Mouse (Mus musculus): ENCODE results near the gene Gprc5d. TPM values are rescaled to one million over a fixed set of nuclear protein-coding genes. Genes with fewer than 3 reads are reported as not detected.

Gene Gprc5d
- 0.40 TPM in 1 of 2 replicates, not detected in the other for polyA plus RNA-seq (2011; ENCODE audit: insufficient read length, low read depth, missing spikeins)

DNA sequence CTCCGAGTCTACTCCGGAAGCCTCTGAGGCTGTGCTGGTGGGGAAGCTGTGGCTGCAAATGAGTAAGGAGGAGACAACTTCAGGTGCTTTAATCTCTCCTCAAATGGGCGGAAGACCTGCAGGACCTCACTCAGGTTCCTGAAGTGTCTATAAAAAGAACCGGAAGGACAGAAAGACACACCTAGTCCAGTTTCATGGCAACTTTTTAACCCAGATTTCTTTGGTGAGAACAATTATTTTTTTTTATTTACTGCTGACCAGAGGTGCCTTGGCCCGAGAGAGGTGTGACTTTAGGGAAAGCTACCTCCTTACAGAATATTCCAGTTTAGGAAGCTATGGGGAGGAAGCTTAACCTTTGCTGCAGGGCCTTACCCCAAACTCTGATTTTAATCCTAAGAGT, at the start of gene Gprc5d:
Gene Gprc5d (minus strand): TSS at position 101 of the 400 bp plus-strand sequence.
- Histone ChIP-seq H3K4me3 (ENCODE audit: insufficient read depth, low read length) (no peak within 1 kb of the TSS), H3K4me1 (ENCODE audit: control insufficient read depth, insufficient read depth, low read length) (peaks cover 2% of the 10 kb centered on the region; the same call in 1 of the 2 replicates), H3K27ac (ENCODE audit: insufficient read depth, low read length) (no peak within 1 kb of the TSS)
- TF ChIP-seq POLR2A (IDR thresholded peaks at IDR 0.05; ENCODE audit: low read depth, low read length): no peak
- TF ChIP-seq CTCF (IDR thresholded peaks at IDR 0.05; ENCODE audit: borderline replicate concordance, insufficient read depth, low read length): no peak

DNA sequence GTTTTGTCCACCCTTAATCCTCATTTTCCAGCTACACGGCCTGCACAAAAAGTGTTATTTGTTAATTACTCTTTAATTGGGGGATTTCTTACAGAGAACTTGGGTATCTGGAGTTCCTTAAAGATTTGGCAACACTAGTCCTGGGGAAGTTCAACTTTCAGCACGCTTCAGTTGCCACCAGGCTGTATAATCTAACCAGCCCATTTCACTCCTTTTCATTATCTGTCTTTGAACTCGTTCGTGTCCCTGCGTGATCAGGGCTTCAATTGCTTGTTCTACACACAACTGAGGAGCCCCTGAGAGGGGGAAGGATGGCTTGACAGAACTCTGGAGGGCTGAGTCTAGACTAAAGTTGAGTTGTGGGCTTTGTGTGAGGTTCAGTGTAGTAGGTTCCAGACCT, 48.6 kb upstream of the Gprc5d start:
- no peak overlapping the region for H3K27ac ChIP-seq (ENCODE audit: insufficient read depth, low read length)
- peaks cover 3% of the 10 kb centered on the region; the same call in 1 of the 2 replicates for H3K4me1 ChIP-seq (ENCODE audit: control insufficient read depth, insufficient read depth, low read length)
- TF ChIP-seq CTCF (IDR thresholded peaks at IDR 0.05; ENCODE audit: borderline replicate concordance, insufficient read depth, low read length): no peak
- TF ChIP-seq POLR2A (IDR thresholded peaks at IDR 0.05; ENCODE audit: low read depth, low read length): no peak
- H3K4me3 ChIP-seq (ENCODE audit: insufficient read depth, low read length): no peak overlapping the region

DNA sequence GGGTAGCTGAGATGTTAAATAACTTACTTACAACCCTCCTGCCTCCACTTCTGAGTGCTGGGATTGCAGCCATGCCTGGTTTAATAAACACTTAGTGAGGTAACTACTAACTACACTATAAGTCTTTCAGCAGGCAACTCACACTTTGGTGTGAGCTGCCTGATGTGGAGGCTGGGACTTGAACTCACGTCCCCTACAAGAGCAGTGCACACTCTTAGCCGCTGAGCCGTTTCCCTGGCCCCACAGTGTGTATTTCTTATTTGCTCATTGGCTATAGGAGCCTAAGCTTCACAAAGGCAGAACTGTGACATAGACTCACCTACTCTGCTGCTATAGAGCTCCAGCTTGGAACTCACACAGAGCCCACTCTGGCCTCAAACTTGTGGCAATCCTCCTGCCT, 48.2 kb upstream of the Gprc5d start:
- Histone ChIP-seq H3K4me3 (ENCODE audit: insufficient read depth, low read length) (no peak overlapping the region), H3K27ac (ENCODE audit: insufficient read depth, low read length) (no peak overlapping the region), H3K4me1 (ENCODE audit: control insufficient read depth, insufficient read depth, low read length) (peaks cover 3% of the 10 kb centered on the region; the same call in 1 of the 2 replicates)
- no peak for TF ChIP-seq CTCF (IDR thresholded peaks at IDR 0.05; ENCODE audit: borderline replicate concordance, insufficient read depth, low read length)
- TF ChIP-seq POLR2A (IDR thresholded peaks at IDR 0.05; ENCODE audit: low read depth, low read length): no peak

DNA sequence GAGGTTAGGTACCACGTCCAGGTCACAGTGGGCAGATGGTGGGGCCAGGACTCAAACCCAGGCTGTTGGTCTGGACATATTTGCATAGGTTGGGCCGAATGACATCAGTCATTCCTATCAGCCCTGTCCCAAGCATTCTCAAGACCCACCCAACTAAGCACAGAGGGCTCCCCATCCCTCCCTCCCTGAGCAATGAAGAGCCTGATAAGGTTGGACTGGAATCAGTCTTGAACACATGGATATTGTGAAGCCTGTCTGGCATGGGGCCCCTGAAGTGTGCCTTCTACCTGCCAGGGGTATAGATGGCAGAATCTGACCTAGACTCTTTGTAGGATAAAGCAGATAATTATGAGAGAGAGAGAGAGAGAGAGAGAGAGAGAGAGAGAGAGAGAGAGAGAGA, 47.6 kb upstream of the Gprc5d start:
- Histone ChIP-seq H3K27ac (ENCODE audit: insufficient read depth, low read length) (no peak overlapping the region), H3K4me3 (ENCODE audit: insufficient read depth, low read length) (no peak overlapping the region), H3K4me1 (ENCODE audit: control insufficient read depth, insufficient read depth, low read length) (peaks cover 3% of the 10 kb centered on the region; the same call in 1 of the 2 replicates)
- TF ChIP-seq POLR2A (IDR thresholded peaks at IDR 0.05; ENCODE audit: low read depth, low read length): no peak
- TF ChIP-seq CTCF (IDR thresholded peaks at IDR 0.05; ENCODE audit: borderline replicate concordance, insufficient read depth, low read length): no peak

DNA sequence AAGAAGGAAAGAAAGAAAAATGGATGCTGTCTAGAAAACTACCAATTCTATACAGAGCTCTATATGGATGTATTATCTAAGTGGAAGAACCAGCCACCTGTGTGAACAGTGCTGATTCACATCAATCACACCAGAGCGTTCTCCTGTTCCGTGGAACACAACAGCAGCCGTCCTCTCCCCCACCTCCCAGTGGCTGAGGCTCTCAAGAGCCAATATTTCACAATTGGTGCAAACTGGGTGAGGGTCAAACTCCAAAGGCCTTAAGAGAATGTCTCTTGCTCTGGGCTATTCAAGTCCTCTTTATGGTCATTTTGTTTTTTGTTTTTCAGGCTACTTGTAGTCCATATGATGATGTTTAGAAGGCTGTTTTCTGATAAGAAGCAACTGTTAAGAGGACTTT, 47.1 kb upstream of the Gprc5d start:
- H3K4me3 ChIP-seq (ENCODE audit: insufficient read depth, low read length): no peak overlapping the region
- peaks cover 3% of the 10 kb centered on the region; the same call in 1 of the 2 replicates for H3K4me1 ChIP-seq (ENCODE audit: control insufficient read depth, insufficient read depth, low read length)
- TF ChIP-seq POLR2A (IDR thresholded peaks at IDR 0.05; ENCODE audit: low read depth, low read length): no peak
- no peak overlapping the region for H3K27ac ChIP-seq (ENCODE audit: insufficient read depth, low read length)

DNA sequence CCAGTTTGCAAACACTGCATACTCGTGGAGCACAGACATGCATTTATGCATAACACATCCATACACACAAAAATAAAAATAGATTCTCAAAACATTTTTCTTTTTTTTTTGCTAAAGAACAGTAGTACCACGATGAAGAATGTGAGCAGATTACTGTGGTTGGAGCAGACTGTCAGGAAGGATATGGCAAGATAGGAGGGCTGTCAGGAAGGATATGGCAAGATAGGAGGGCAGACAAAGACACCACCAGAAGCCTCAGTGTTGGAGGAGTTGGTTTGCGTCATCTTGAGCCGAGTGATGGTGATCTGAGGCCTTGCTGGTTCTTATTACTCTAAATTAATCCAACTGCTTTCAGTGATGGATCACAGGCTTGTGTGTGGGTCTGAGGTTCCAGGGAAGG, 44.8 kb upstream of the Gprc5d start:
- no peak overlapping the region for H3K27ac ChIP-seq (ENCODE audit: insufficient read depth, low read length)
- TF ChIP-seq POLR2A (IDR thresholded peaks at IDR 0.05; ENCODE audit: low read depth, low read length) (no peak), CTCF (IDR thresholded peaks at IDR 0.05; ENCODE audit: borderline replicate concordance, insufficient read depth, low read length) (no peak)
- H3K4me1 ChIP-seq (ENCODE audit: control insufficient read depth, insufficient read depth, low read length): peaks cover 3% of the 10 kb centered on the region; the same call in 1 of the 2 replicates
- H3K4me3 ChIP-seq (ENCODE audit: insufficient read depth, low read length): no peak overlapping the region

DNA sequence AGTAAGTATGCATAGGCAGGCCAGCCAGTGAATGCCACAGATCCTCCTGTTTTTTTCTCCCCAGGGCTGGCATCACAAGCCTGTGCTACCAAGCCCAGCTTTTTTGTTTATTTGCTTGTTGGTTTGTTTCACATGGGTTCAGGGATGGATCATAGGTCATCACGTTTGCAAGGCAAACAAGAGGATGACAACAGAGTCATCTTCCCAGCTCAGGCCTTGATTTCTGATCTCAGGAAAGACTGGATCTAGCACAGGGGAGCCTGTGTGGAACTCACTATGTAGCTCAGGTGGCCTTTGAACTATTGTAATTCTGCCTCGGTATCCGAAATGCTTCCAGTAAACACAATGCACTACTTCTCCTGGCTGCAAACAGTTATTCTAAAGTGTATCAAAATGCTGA, 44.2 kb upstream of the Gprc5d start:
- TF ChIP-seq POLR2A (IDR thresholded peaks at IDR 0.05; ENCODE audit: low read depth, low read length) (no peak), CTCF (IDR thresholded peaks at IDR 0.05; ENCODE audit: borderline replicate concordance, insufficient read depth, low read length) (no peak)
- Histone ChIP-seq H3K27ac (ENCODE audit: insufficient read depth, low read length) (no peak overlapping the region), H3K4me1 (ENCODE audit: control insufficient read depth, insufficient read depth, low read length) (peaks cover 2% of the 10 kb centered on the region; the same call in 1 of the 2 replicates), H3K4me3 (ENCODE audit: insufficient read depth, low read length) (no peak overlapping the region)

DNA sequence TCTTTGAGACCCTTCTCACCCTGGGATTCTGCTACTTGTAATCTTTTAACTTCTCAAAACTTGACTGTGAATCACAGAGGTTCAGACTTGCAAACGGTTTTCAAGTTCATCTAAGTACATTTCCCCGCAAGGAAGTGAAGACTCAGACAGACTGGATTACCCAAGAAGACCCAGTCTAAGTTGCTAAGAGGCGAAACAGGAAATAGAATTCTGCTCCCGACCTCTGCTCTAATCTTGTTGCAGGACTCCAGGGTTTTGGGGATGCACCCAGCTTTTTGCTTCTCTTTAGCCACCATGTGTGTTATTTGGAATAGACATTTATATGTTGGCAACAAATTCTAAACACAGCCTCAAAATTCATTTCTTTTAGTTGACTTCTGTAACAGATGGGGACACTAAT, 43.3 kb upstream of the Gprc5d start:
- TF ChIP-seq CTCF (IDR thresholded peaks at IDR 0.05; ENCODE audit: borderline replicate concordance, insufficient read depth, low read length): no peak
- H3K27ac ChIP-seq (ENCODE audit: insufficient read depth, low read length): no peak overlapping the region
- no peak overlapping the region for H3K4me3 ChIP-seq (ENCODE audit: insufficient read depth, low read length)
- H3K4me1 ChIP-seq (ENCODE audit: control insufficient read depth, insufficient read depth, low read length): no peaks in the 10 kb centered on the region

DNA sequence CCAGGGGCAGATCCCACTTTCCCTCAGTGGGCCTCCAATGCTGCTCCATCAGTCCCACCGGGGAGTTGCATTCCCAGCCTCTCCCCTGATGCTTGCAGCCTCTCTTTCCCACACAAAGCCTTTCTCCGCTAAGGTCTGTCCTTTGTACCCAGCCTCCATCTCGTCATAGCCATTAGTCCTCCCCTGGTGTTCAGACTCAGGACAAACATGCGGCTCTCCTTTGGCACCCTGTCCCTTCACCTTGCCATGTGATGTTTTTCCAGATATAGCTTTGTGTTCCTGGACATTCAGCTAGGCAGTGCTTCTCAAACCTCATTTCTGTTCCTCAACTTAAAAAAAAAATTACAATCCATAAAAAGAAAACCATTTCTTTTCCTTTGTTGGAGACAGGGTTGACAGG, 40.4 kb upstream of the Gprc5d start:
- no peak overlapping the region for H3K4me3 ChIP-seq (ENCODE audit: insufficient read depth, low read length)
- H3K27ac ChIP-seq (ENCODE audit: insufficient read depth, low read length): no peak overlapping the region
- TF ChIP-seq POLR2A (IDR thresholded peaks at IDR 0.05; ENCODE audit: low read depth, low read length): no peak
- TF ChIP-seq CTCF (IDR thresholded peaks at IDR 0.05; ENCODE audit: borderline replicate concordance, insufficient read depth, low read length): no peak
- H3K4me1 ChIP-seq (ENCODE audit: control insufficient read depth, insufficient read depth, low read length): no peaks in the 10 kb centered on the region

DNA sequence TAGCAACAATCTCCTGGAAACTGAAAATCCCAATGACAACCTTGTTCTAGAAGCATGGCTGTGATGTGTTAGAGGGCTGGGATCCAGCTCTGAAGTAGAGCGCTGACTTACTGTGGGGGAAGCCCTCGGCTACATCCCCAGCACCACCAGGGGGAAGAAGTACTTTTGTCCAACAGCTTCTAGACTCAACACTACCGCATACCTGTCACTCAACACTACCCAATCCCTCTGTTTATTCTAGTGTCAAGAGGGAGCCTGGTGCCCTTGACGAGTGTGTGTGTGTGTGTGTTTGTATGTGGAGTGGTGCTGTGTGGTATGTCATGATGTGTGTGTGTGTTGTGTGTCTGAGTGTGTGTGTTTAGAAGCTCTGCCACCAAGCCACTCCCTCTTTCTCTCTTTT, 39.4 kb upstream of the Gprc5d start:
- Histone ChIP-seq H3K27ac (ENCODE audit: insufficient read depth, low read length) (no peak overlapping the region), H3K4me3 (ENCODE audit: insufficient read depth, low read length) (no peak overlapping the region), H3K4me1 (ENCODE audit: control insufficient read depth, insufficient read depth, low read length) (no peaks in the 10 kb centered on the region)
- TF ChIP-seq POLR2A (IDR thresholded peaks at IDR 0.05; ENCODE audit: low read depth, low read length) (no peak), CTCF (IDR thresholded peaks at IDR 0.05; ENCODE audit: borderline replicate concordance, insufficient read depth, low read length) (no peak)

DNA sequence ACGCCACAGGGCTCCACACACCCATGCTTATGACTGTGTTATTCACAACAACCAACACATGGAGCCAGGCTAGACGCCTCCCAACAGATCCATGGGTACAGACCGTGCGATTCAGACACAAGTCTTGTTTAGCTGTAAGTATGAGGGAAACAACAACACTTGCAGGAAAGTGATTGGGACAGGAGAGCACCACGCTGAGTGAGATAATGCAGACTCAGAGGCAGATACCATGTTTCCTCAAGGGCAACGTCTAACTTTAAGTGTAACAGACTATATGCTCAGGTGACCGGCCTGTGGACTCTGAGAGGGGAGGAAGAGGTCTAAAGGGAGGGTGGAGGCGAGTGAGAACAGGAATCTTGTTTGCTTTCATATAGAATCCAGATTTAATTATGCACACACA, 38.5 kb upstream of the Gprc5d start:
- Histone ChIP-seq H3K4me3 (ENCODE audit: insufficient read depth, low read length) (no peak overlapping the region), H3K27ac (ENCODE audit: insufficient read depth, low read length) (no peak overlapping the region), H3K4me1 (ENCODE audit: control insufficient read depth, insufficient read depth, low read length) (no peaks in the 10 kb centered on the region)
- no peak for TF ChIP-seq CTCF (IDR thresholded peaks at IDR 0.05; ENCODE audit: borderline replicate concordance, insufficient read depth, low read length)

Data from embryonic fibroblast, embryonic 13.5 days (primary cell).